Mouse (Mus musculus) CH12.LX (cell line): ENCODE measurements around the gene Hist1h1d. TPM values are rescaled to one million over a fixed set of nuclear protein-coding genes. Genes with fewer than 3 reads are reported as not detected.

Experiments
- DNase-seq: peaks from one replicate; pipeline ENCODE4 v3.0.0-alpha.2; 2013; ENCODE audit errors: extremely low read depth
- H3K27ac ChIP-seq: 2 replicates; pipeline ENCODE4 v1.5.1; 2012; ENCODE audit warnings: low read depth, mild to moderate bottlenecking, control low read depth, moderate library complexity; ENCODE audit not compliant: insufficient read depth
- H3K27me3 ChIP-seq: replicated peaks from 2 replicates; pipeline ENCODE3; 2012; ENCODE audit warnings: inconsistent platforms
- H3K36me3 ChIP-seq, 2 experiments: replicated peaks in 1 of 2; 2 replicates each; pipeline versions ENCODE3 to v1.6.1; 2012; ENCODE audit warnings: inconsistent platforms in 1 of 2, low read length in 1 of 2, mild to moderate bottlenecking in 1 of 2, mixed read lengths in 1 of 2, moderate library complexity in 1 of 2; ENCODE audit not compliant: control insufficient read depth in 1 of 2, insufficient read depth in 1 of 2
- H3K4me1 ChIP-seq, 2 experiments: 2 replicates each; pipeline ENCODE4 v1.6.1; 2012; ENCODE audit warnings: inconsistent platforms in 1 of 2, moderate library complexity in 1 of 2; ENCODE audit not compliant: insufficient read depth in 2 of 2, control insufficient read depth in 1 of 2
- H3K4me2 ChIP-seq: 2 replicates; pipeline ENCODE4 v1.6.1; 2012; ENCODE audit warnings: low read depth, mild to moderate bottlenecking, control low read depth; ENCODE audit not compliant: poor library complexity, insufficient read depth, severe bottlenecking
- H3K4me3 ChIP-seq, 3 experiments: fragments of 150-350 bp in 1 of 3; sonication (generic) in 1 of 3; replicated peaks in 1 of 3; 2 replicates each; pipeline versions ENCODE3 to v1.5.1; 2011 to 2012; ENCODE audit warnings: low read depth in 2 of 3, low read length in 2 of 3, mild to moderate bottlenecking in 2 of 3, moderate library complexity in 2 of 3, control low read depth in 1 of 3, improper control_type of control experiment in 1 of 3, inconsistent platforms in 1 of 3, mixed read lengths in 1 of 3; ENCODE audit not compliant: poor library complexity in 1 of 3
- H3K79me2 ChIP-seq: replicated peaks from 2 replicates; pipeline ENCODE4 v1.6.1; 2012; ENCODE audit warnings: mild to moderate bottlenecking, moderate library complexity; ENCODE audit not compliant: control insufficient read depth, poor library complexity, insufficient read depth, severe bottlenecking; ENCODE audit errors: extremely low read depth
- H3K9ac ChIP-seq: 2 replicates; pipeline ENCODE4 v1.6.1; 2012; ENCODE audit warnings: low read depth, mild to moderate bottlenecking, control low read depth, moderate library complexity; ENCODE audit not compliant: insufficient read depth
- H3K9me3 ChIP-seq: replicated peaks from 2 replicates; pipeline ENCODE3; 2012; ENCODE audit warnings: low read length, inconsistent platforms, mixed read lengths
- CHD1 ChIP-seq: IDR thresholded peaks from 2 replicates; pipeline ENCODE4 v1.6.1; 2012; ENCODE audit warnings: low read depth, low read length, improper control_type of control experiment, inconsistent platforms
- CHD2 ChIP-seq: IDR thresholded peaks from 2 replicates; pipeline ENCODE4 v1.6.1; 2011; ENCODE audit warnings: low read length, improper control_type of control experiment
- E2F4 ChIP-seq: IDR thresholded peaks from 2 replicates; pipeline ENCODE4 v1.6.1; 2011; ENCODE audit warnings: low read depth, low read length, improper control_type of control experiment; ENCODE audit not compliant: insufficient replicate concordance
- GABPA ChIP-seq: IDR thresholded peaks from 2 replicates; pipeline ENCODE4 v1.6.1; 2012; ENCODE audit warnings: low read depth, low read length, improper control_type of control experiment, inconsistent platforms; ENCODE audit not compliant: insufficient replicate concordance
- HCFC1 ChIP-seq: IDR thresholded peaks from 2 replicates; pipeline ENCODE4 v1.6.1; 2012; ENCODE audit warnings: low read depth, mild to moderate bottlenecking, inconsistent platforms, low read length, improper control_type of control experiment
- JUND ChIP-seq: conservative IDR thresholded peaks from 2 replicates; pipeline ENCODE4 v1.6.1; 2011; ENCODE audit warnings: low read depth, low read length, improper control_type of control experiment
- KAT2A ChIP-seq: IDR thresholded peaks from 2 replicates; pipeline ENCODE4 v1.6.1; 2012; ENCODE audit warnings: low read length, improper control_type of control experiment, inconsistent platforms; ENCODE audit not compliant: insufficient replicate concordance
- MAFK ChIP-seq: IDR thresholded peaks from 2 replicates; pipeline ENCODE4 v1.6.1; 2011; ENCODE audit warnings: low read length, improper control_type of control experiment; ENCODE audit not compliant: insufficient replicate concordance
- MAX ChIP-seq: IDR thresholded peaks from 2 replicates; pipeline ENCODE4 v1.6.1; 2011; ENCODE audit warnings: low read length, improper control_type of control experiment
- MEF2A ChIP-seq: IDR thresholded peaks from 2 replicates; pipeline ENCODE4 v1.6.1; 2014; ENCODE audit warnings: low read depth, mild to moderate bottlenecking, inconsistent platforms, low read length, improper control_type of control experiment, borderline replicate concordance
- MXI1 ChIP-seq: IDR thresholded peaks from 2 replicates; pipeline ENCODE4 v1.6.1; 2011; ENCODE audit warnings: mild to moderate bottlenecking, low read depth, low read length, improper control_type of control experiment
- NRF1 ChIP-seq: IDR thresholded peaks from 2 replicates; pipeline ENCODE4 v1.6.1; 2014; ENCODE audit warnings: low read depth, mild to moderate bottlenecking, inconsistent platforms, low read length, improper control_type of control experiment, moderate library complexity
- PAX5 ChIP-seq: IDR thresholded peaks from 2 replicates; pipeline ENCODE4 v1.6.1; 2012; ENCODE audit warnings: low read length, inconsistent platforms, mixed read lengths
- POLR2A ChIP-seq: IDR thresholded peaks from 2 replicates; pipeline ENCODE4 v1.6.1; 2011; ENCODE audit warnings: low read depth, mild to moderate bottlenecking, improper control_type of control experiment, low read length
- RAD21 ChIP-seq: IDR thresholded peaks from 2 replicates; pipeline ENCODE4 v1.6.1; 2011; ENCODE audit warnings: low read depth, mild to moderate bottlenecking, low read length, improper control_type of control experiment, moderate library complexity
- RCOR1 ChIP-seq: conservative IDR thresholded peaks from 2 replicates; pipeline ENCODE4 v1.6.1; 2012; ENCODE audit warnings: low read depth, mild to moderate bottlenecking, inconsistent platforms, low read length, improper control_type of control experiment
- SMC3 ChIP-seq: IDR thresholded peaks from 2 replicates; pipeline ENCODE4 v1.6.1; 2011; ENCODE audit warnings: low read depth, low read length, improper control_type of control experiment
- TBP ChIP-seq: conservative IDR thresholded peaks from 2 replicates; pipeline ENCODE4 v1.6.1; 2011; ENCODE audit warnings: low read depth, low read length, improper control_type of control experiment
- TCF12 ChIP-seq: IDR thresholded peaks from 2 replicates; pipeline ENCODE4 v1.6.1; 2014; ENCODE audit warnings: low read depth, mild to moderate bottlenecking, inconsistent platforms, low read length, improper control_type of control experiment
- UBTF ChIP-seq: IDR thresholded peaks from 2 replicates; pipeline ENCODE4 v1.6.1; 2012; ENCODE audit warnings: low read depth, mild to moderate bottlenecking, inconsistent platforms, low read length, improper control_type of control experiment, moderate library complexity
- USF1 ChIP-seq: IDR thresholded peaks from 2 replicates; pipeline ENCODE4 v1.6.1; 2014; ENCODE audit warnings: low read depth, mild to moderate bottlenecking, inconsistent platforms, low read length, improper control_type of control experiment
- ZC3H11A ChIP-seq: IDR thresholded peaks from 2 replicates; pipeline ENCODE4 v1.6.1; 2012; ENCODE audit warnings: low read depth, mild to moderate bottlenecking, inconsistent platforms, low read length, improper control_type of control experiment
- ZKSCAN1 ChIP-seq: IDR thresholded peaks from 2 replicates; pipeline ENCODE4 v1.6.1; 2012; ENCODE audit warnings: low read depth, inconsistent platforms, low read length, improper control_type of control experiment, borderline replicate concordance
- ZNF384 ChIP-seq: IDR thresholded peaks from 2 replicates; pipeline ENCODE4 v1.6.1; 2012; ENCODE audit warnings: low read depth, low read length, improper control_type of control experiment, inconsistent platforms
- dilution Hi-C: fragments of 300-500 bp; cut with MboI; formaldehyde crosslinking; loops from 2 replicates; pipeline ENCODE4 v1.14.3; 2020; ENCODE audit warnings: low sequenced_read_pairs; ENCODE audit not compliant: extremely low pct_unique_long_range_greater_than_20kb, extremely low pct_ligation_motif_present
- in situ Hi-C: fragments of 300-500 bp; cut with MboI; formaldehyde crosslinking; loops from 3 replicates; pipeline ENCODE4 v1.14.3; 2019; ENCODE audit warnings: low sequenced_read_pairs, low pct_ligation_motif_present, low pct_unique_long_range_greater_than_20kb, mixed read lengths
- polyA plus RNA-seq: library from polyadenylated mRNA; unstranded; fragments of >175 nt; gene quantifications from 2 replicates; pipeline ENCODE4 v1.2.1, GENCODE M21; 2012; ENCODE audit warnings: low read depth; ENCODE audit not compliant: insufficient read length
- total RNA-seq, 2 experiments: library from RNA; depleted of rRNA; stranded (reverse); fragments of 300-350 nt in 1 of 2; fragments of >200 nt in 1 of 2; gene quantifications; 2 replicates each; pipeline ENCODE4 v1.2.3; 2012 to 2014

Hist1h1d gene
- total and polyA plus RNA-seq, 3 experiments = 0.14 to 112 (median 2.3) TPM

- Histone ChIP-seq H3K27me3 (no peaks in the 10 kb centered on the region), H3K9me3 (no peaks in the 10 kb centered on the region)
- TF ChIP-seq USF1 (no peak), SMC3 (no peak), PAX5 (no peak), NRF1 (no peak), ZC3H11A (no peak), GABPA (no peak), MXI1 (no peak), UBTF (no peak), POLR2A (no peak), ZNF384 (no peak), RCOR1 (no peak), TCF12 (no peak), MAX (no peak), E2F4 (no peak)
- TF ChIP-seq, all 38 proteins: peak for 0
- Histone ChIP-seq H3K9ac (no peak overlapping the region), H3K4me1 (peaks cover 3 to 6% of the 10 kb centered on the region in 2 experiments; a peak in 3 of 4 replicates), H3K4me2 (no peak overlapping the region), H3K27ac (no peak overlapping the region), H3K4me3 (no peak overlapping the region), H3K36me3 (peaks cover 2 to 34% of the 10 kb centered on the region in 2 experiments), H3K79me2 (no peaks in the 10 kb centered on the region)
- dilution Hi-C loops (no loop called here), in situ Hi-C loops (no loop called here)
- no peak for DNase-seq
Observed at GRCm38 (mm10) chr13:23609209-23609608, 56.1 kb downstream of the Hist1h1d start.

DNA sequence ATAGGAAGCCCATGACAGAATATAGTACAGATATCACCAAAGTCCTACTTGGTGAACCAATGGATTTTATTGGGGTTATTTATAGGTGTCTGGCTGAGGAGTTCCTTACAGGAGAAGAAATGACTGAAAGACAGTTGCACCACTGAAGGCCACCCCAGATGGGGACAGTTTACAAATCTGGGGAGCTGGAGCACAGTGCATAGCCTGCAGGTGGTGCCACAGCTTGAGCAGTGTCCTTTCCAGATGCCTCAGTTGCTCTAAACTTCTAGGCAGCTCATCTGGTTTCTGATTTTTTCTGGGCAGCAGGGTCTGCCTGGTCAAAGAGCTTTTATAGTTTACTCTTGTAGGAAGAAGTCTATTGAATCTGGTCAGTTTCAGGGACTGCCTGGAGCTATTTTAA lies 56.8 kb downstream of the Hist1h1d start:
- Histone ChIP-seq H3K4me3 (no peak overlapping the region), H3K4me1 (peaks cover 5 to 13% of the 10 kb centered on the region in 2 experiments; a peak in 3 of 4 replicates)
- TF ChIP-seq RAD21 = no peak
- no peak for TF ChIP-seq MAFK
- no peak for TF ChIP-seq TBP
- no peak for TF ChIP-seq PAX5
- TF ChIP-seq MEF2A = no peak
- TF ChIP-seq JUND = no peak
- TF ChIP-seq HCFC1 = no peak
- no peak for TF ChIP-seq MXI1
- no peak for TF ChIP-seq UBTF
- TF ChIP-seq POLR2A = no peak
- no peak for TF ChIP-seq KAT2A
- TF ChIP-seq CHD2 = no peak
- TF ChIP-seq CHD1 = no peak
- TF ChIP-seq E2F4 = no peak
- no peak for TF ChIP-seq ZKSCAN1
- TF ChIP-seq, all 38 proteins: peak for 0
- Histone ChIP-seq H3K9me3 (no peaks in the 10 kb centered on the region), H3K27ac (no peak overlapping the region), H3K27me3 (no peaks in the 10 kb centered on the region), H3K79me2 (no peaks in the 10 kb centered on the region), H3K4me2 (no peak overlapping the region), H3K36me3 (peaks cover 2 to 32% of the 10 kb centered on the region in 2 experiments), H3K9ac (no peak overlapping the region)
- in situ Hi-C loops (no loop called here), dilution Hi-C loops (no loop called here)
- DNase-seq = no peak

Other genes with a start within 250 kb of the Hist1h1d start
Only the 20 nearest of the 34 such genes appear.
- gene Abt1, start 129.4 kb upstream of the Hist1h1d start, total RNA-seq (2012; rRNA removed) = 10.1 and 13.1 TPM in 2 replicates
- 14.4 and 15.4 TPM in 2 replicates for gene Abt1, start 129.4 kb upstream of the Hist1h1d start, total RNA-seq (2014; rRNA removed)
- gene Abt1, start 129.4 kb upstream of the Hist1h1d start, polyA plus RNA-seq = 11.7 and 12.9 TPM in 2 replicates
- 0.38 and 0.51 TPM in 2 replicates for gene Btn1a1, start 87.4 kb upstream of the Hist1h1d start, total RNA-seq (2012; rRNA removed)
- 0.20 TPM in 2 replicates for gene Btn1a1, start 87.4 kb upstream of the Hist1h1d start, total RNA-seq (2014; rRNA removed)
- 0.08 and 0.21 TPM in 2 replicates for gene Btn1a1, start 87.4 kb upstream of the Hist1h1d start, polyA plus RNA-seq
- gene Btn2a2, start 64.4 kb upstream of the Hist1h1d start, total RNA-seq (2012; rRNA removed) = 1.1 and 1.3 TPM in 2 replicates
- gene Btn2a2, start 64.4 kb upstream of the Hist1h1d start, total RNA-seq (2014; rRNA removed) = 1.2 and 1.3 TPM in 2 replicates
- 2.1 and 2.8 TPM in 2 replicates for gene Btn2a2, start 64.4 kb upstream of the Hist1h1d start, polyA plus RNA-seq
- gene Hist1h4h, start 22.2 kb upstream of the Hist1h1d start, total RNA-seq (2012; rRNA removed) = 4,350 and 4,957 TPM in 2 replicates
- gene Hist1h4h, start 22.2 kb upstream of the Hist1h1d start, total RNA-seq (2014; rRNA removed) = 14.0 and 19.4 TPM in 2 replicates
- gene Hist1h4h, start 22.2 kb upstream of the Hist1h1d start, polyA plus RNA-seq = 3.4 and 5.5 TPM in 2 replicates
- 824 and 932 TPM in 2 replicates for gene Hist1h2af, start 19.4 kb upstream of the Hist1h1d start, total RNA-seq (2012; rRNA removed)
- gene Hist1h2af, start 19.4 kb upstream of the Hist1h1d start, total RNA-seq (2014; rRNA removed) = 45.2 and 57.1 TPM in 2 replicates
- gene Hist1h2af, start 19.4 kb upstream of the Hist1h1d start, polyA plus RNA-seq = 68.6 and 97.0 TPM in 2 replicates
- 608 and 749 TPM in 2 replicates for gene Hist1h3g, start 17.8 kb upstream of the Hist1h1d start, total RNA-seq (2012; rRNA removed)
- 50.1 and 75.3 TPM in 2 replicates for gene Hist1h3g, start 17.8 kb upstream of the Hist1h1d start, total RNA-seq (2014; rRNA removed)
- 3.4 and 3.6 TPM in 2 replicates for gene Hist1h3g, start 17.8 kb upstream of the Hist1h1d start, polyA plus RNA-seq
- gene Hist1h2bh, start 9.9 kb upstream of the Hist1h1d start, total RNA-seq (2012; rRNA removed) = 261 and 290 TPM in 2 replicates
- gene Hist1h2bh, start 9.9 kb upstream of the Hist1h1d start, total RNA-seq (2014; rRNA removed) = 5.7 and 8.0 TPM in 2 replicates
- 0.56 and 0.77 TPM in 2 replicates for gene Hist1h2bh, start 9.9 kb upstream of the Hist1h1d start, polyA plus RNA-seq
- gene Hist1h3f, start 9.2 kb upstream of the Hist1h1d start, total RNA-seq (2012; rRNA removed) = 553 and 608 TPM in 2 replicates
- 5.1 and 8.0 TPM in 2 replicates for gene Hist1h3f, start 9.2 kb upstream of the Hist1h1d start, total RNA-seq (2014; rRNA removed)
- 0.23 and 0.30 TPM in 2 replicates for gene Hist1h3f, start 9.2 kb upstream of the Hist1h1d start, polyA plus RNA-seq
- 4,390 and 4,902 TPM in 2 replicates for gene Hist1h4f, start 1.6 kb upstream of the Hist1h1d start, total RNA-seq (2012; rRNA removed)
- 17.8 and 27.1 TPM in 2 replicates for gene Hist1h4f, start 1.6 kb upstream of the Hist1h1d start, total RNA-seq (2014; rRNA removed)
- gene Hist1h4f, start 1.6 kb upstream of the Hist1h1d start, polyA plus RNA-seq = 4.0 and 9.0 TPM in 2 replicates
- gene Hist1h3e, start 9.1 kb downstream of the Hist1h1d start, total RNA-seq (2012; rRNA removed) = 1,307 and 1,484 TPM in 2 replicates
- 20.6 and 24.2 TPM in 2 replicates for gene Hist1h3e, start 9.1 kb downstream of the Hist1h1d start, total RNA-seq (2014; rRNA removed)
- 2.2 and 3.1 TPM in 2 replicates for gene Hist1h3e, start 9.1 kb downstream of the Hist1h1d start, polyA plus RNA-seq
- 648 and 652 TPM in 2 replicates for gene Hist1h2ae, start 18.0 kb downstream of the Hist1h1d start, total RNA-seq (2012; rRNA removed)
- gene Hist1h2ae, start 18.0 kb downstream of the Hist1h1d start, total RNA-seq (2014; rRNA removed) = 13.4 and 16.3 TPM in 2 replicates
- 1.4 and 3.5 TPM in 2 replicates for gene Hist1h2ae, start 18.0 kb downstream of the Hist1h1d start, polyA plus RNA-seq
- gene Hist1h2bg, start 18.1 kb downstream of the Hist1h1d start, total RNA-seq (2012; rRNA removed) = 2,765 and 3,252 TPM in 2 replicates
- 118 and 136 TPM in 2 replicates for gene Hist1h2bg, start 18.1 kb downstream of the Hist1h1d start, total RNA-seq (2014; rRNA removed)
- gene Hist1h2bg, start 18.1 kb downstream of the Hist1h1d start, polyA plus RNA-seq = 9.1 and 9.4 TPM in 2 replicates
- 1,243 and 1,273 TPM in 2 replicates for gene Hist1h2bf, start 20.9 kb downstream of the Hist1h1d start, total RNA-seq (2012; rRNA removed)
- gene Hist1h2bf, start 20.9 kb downstream of the Hist1h1d start, total RNA-seq (2014; rRNA removed) = 28.3 and 50.8 TPM in 2 replicates
- gene Hist1h2bf, start 20.9 kb downstream of the Hist1h1d start, polyA plus RNA-seq = 1.7 TPM in 1 of 2 replicates, not detected in the other
- gene Hist1h2ad, start 21.1 kb downstream of the Hist1h1d start, total RNA-seq (2012; rRNA removed) = 744 and 796 TPM in 2 replicates
- gene Hist1h2ad, start 21.1 kb downstream of the Hist1h1d start, total RNA-seq (2014; rRNA removed) = 9.1 and 13.2 TPM in 2 replicates
- gene Hist1h2ad, start 21.1 kb downstream of the Hist1h1d start, polyA plus RNA-seq = 0.53 TPM in 1 of 2 replicates, not detected in the other
- 164 and 182 TPM in 2 replicates for gene Hist1h3d, start 22.5 kb downstream of the Hist1h1d start, total RNA-seq (2012; rRNA removed)
- 10.3 and 13.5 TPM in 2 replicates for gene Hist1h3d, start 22.5 kb downstream of the Hist1h1d start, total RNA-seq (2014; rRNA removed)
- gene Hist1h3d, start 22.5 kb downstream of the Hist1h1d start, polyA plus RNA-seq = 0.65 and 0.94 TPM in 2 replicates
- 1,558 and 1,831 TPM in 2 replicates for gene Hist1h4d, start 28.3 kb downstream of the Hist1h1d start, total RNA-seq (2012; rRNA removed)
- gene Hist1h4d, start 28.3 kb downstream of the Hist1h1d start, total RNA-seq (2014; rRNA removed) = 13.8 and 27.7 TPM in 2 replicates
- 2.4 and 6.7 TPM in 2 replicates for gene Hist1h4d, start 28.3 kb downstream of the Hist1h1d start, polyA plus RNA-seq
- 268 and 282 TPM in 2 replicates for gene Hist1h2be, start 67.9 kb downstream of the Hist1h1d start, total RNA-seq (2012; rRNA removed)
- gene Hist1h2be, start 67.9 kb downstream of the Hist1h1d start, total RNA-seq (2014; rRNA removed) = 3.4 and 4.7 TPM in 2 replicates
- 0.57 and 0.70 TPM in 2 replicates for gene Hist1h2be, start 67.9 kb downstream of the Hist1h1d start, polyA plus RNA-seq
- gene Hist1h1e, start 69.3 kb downstream of the Hist1h1d start, total RNA-seq (2012; rRNA removed) = 486 and 504 TPM in 2 replicates
- 12.2 and 18.3 TPM in 2 replicates for gene Hist1h1e, start 69.3 kb downstream of the Hist1h1d start, total RNA-seq (2014; rRNA removed)
- 1.5 and 1.9 TPM in 2 replicates for gene Hist1h1e, start 69.3 kb downstream of the Hist1h1d start, polyA plus RNA-seq
- gene Hist1h2ac, start 130.7 kb downstream of the Hist1h1d start, total RNA-seq (2012; rRNA removed) = 114 and 122 TPM in 2 replicates
- 0.96 and 0.97 TPM in 2 replicates for gene Hist1h2ac, start 130.7 kb downstream of the Hist1h1d start, total RNA-seq (2014; rRNA removed)
- gene Hist1h2ac, start 130.7 kb downstream of the Hist1h1d start, polyA plus RNA-seq = 0.14 TPM in 1 of 2 replicates, not detected in the other
- 436 and 456 TPM in 2 replicates for gene Hist1h2bc, start 130.9 kb downstream of the Hist1h1d start, total RNA-seq (2012; rRNA removed)
- gene Hist1h2bc, start 130.9 kb downstream of the Hist1h1d start, total RNA-seq (2014; rRNA removed) = 16.1 and 17.4 TPM in 2 replicates
- gene Hist1h2bc, start 130.9 kb downstream of the Hist1h1d start, polyA plus RNA-seq = 1.1 and 2.2 TPM in 2 replicates